Mouse (Mus musculus) midbrain, postnatal 0 days (tissue): ENCODE data around the gene Unc93a2. TPM values are rescaled to one million over a fixed set of nuclear protein-coding genes. Genes with fewer than 3 reads are reported as not detected.
"Not testable (repeated sequence)": the region's sequence is repeated elsewhere in the genome, so short reads cannot be mapped to it uniquely, and the experiment has no call there.

Experiments used
- ATAC-seq: fragments of 200-750 bp; cut with Nextera tagmentation; 2 replicates; pipeline ENCODE4 v1.8.0; 2017; ENCODE audit warnings: moderate number of reproducible peaks, mild to moderate bottlenecking, moderate TSS enrichment, moderate library complexity; ENCODE audit not compliant: low FRiP score
- DNase-seq: peaks from one replicate; pipeline ENCODE4 v3.0.0-alpha.2; 2015; ENCODE audit warnings: low spot score
- H3K27ac ChIP-seq: fragments of 300-500 bp; sonication (generic); 2 replicates; pipeline ENCODE4 v1.5.1; 2014; ENCODE audit warnings: low read depth, mild to moderate bottlenecking, low read length, mixed read lengths
- H3K27me3 ChIP-seq: fragments of 300-500 bp; sonication (generic); 2 replicates; pipeline ENCODE4 v1.6.1; 2014; ENCODE audit warnings: low read length, control low read depth, mixed read lengths; ENCODE audit not compliant: insufficient read depth
- H3K36me3 ChIP-seq: fragments of 300-500 bp; sonication (generic); 2 replicates; pipeline ENCODE4 v1.6.1; 2014; ENCODE audit warnings: low read length, control low read depth, mixed read lengths; ENCODE audit not compliant: insufficient read depth
- H3K4me1 ChIP-seq: fragments of 300-500 bp; sonication (generic); 2 replicates; pipeline ENCODE4 v1.6.1; 2014; ENCODE audit warnings: mild to moderate bottlenecking, control low read depth, antibody characterized with exemption, low read length, mixed read lengths; ENCODE audit not compliant: insufficient read depth
- H3K4me2 ChIP-seq: fragments of 300-500 bp; sonication (generic); 2 replicates; pipeline ENCODE4 v1.6.1; 2014; ENCODE audit warnings: low read depth, mild to moderate bottlenecking, low read length, mixed read lengths; ENCODE audit not compliant: poor library complexity, severe bottlenecking
- H3K4me3 ChIP-seq: fragments of 300-500 bp; sonication (generic); 2 replicates; pipeline ENCODE4 v1.5.1; 2014; ENCODE audit warnings: low read depth, mild to moderate bottlenecking, low read length, moderate library complexity
- H3K9ac ChIP-seq: fragments of 300-500 bp; sonication (generic); replicated peaks from 2 replicates; pipeline ENCODE4 v1.6.1; 2014; ENCODE audit warnings: mild to moderate bottlenecking, low read length, moderate library complexity, mixed read lengths; ENCODE audit not compliant: poor library complexity, severe bottlenecking
- H3K9me3 ChIP-seq: fragments of 300-500 bp; sonication (generic); 2 replicates; pipeline ENCODE4 v1.6.1; 2016; ENCODE audit warnings: low read length, control low read depth
- WGBS: fragments of 180-500 bp; shearing (Covaris S2); extraction: QIAGEN DNeasy Blood & Tissue Kit; methylation state at CpG from one replicate; pipeline ENCODE4 v1.1.7; 2014; 5-methylcytosine and 5-hydroxymethylcytosine counted together
- polyA plus RNA-seq: library from polyadenylated mRNA; unstranded; fragments of >200 nt; fragmentation: Nextera tagmentation; extraction: Ambion mirVana; gene quantifications from 2 replicates; pipeline ENCODE4 v1.2.1, GENCODE M21; 2015
- total RNA-seq: library from RNA; depleted of rRNA; stranded (reverse); fragments of >200 nt; gene quantifications from 2 replicates; pipeline ENCODE4 v1.2.3, GENCODE M21; 2014; rRNA removed

Unc93a2 gene
- total and polyA plus RNA-seq, 2 experiments from 2014 or later, result 0.05 TPM; not detected in 1

- not testable (repeated sequence) for H3K4me2 ChIP-seq, H3K9me3 ChIP-seq, H3K36me3 ChIP-seq, H3K9ac ChIP-seq, DNase-seq, H3K4me1 ChIP-seq, ATAC-seq, H3K27ac ChIP-seq, H3K4me3 ChIP-seq, H3K27me3 ChIP-seq
- 92% methylated on average over 6 of the region's 6 CpGs for WGBS
Measured at GRCm38 (mm10) chr17:7319789-7320188, 65.5 kb downstream of the Unc93a2 start.

- H3K27me3 ChIP-seq, H3K4me1 ChIP-seq, H3K4me3 ChIP-seq, H3K9ac ChIP-seq, H3K36me3 ChIP-seq, H3K4me2 ChIP-seq, H3K9me3 ChIP-seq, DNase-seq, ATAC-seq, H3K27ac ChIP-seq: not testable (repeated sequence)
- WGBS, result 89% methylated on average over 6 of the region's 8 CpGs
Measured at GRCm38 (mm10) chr17:7315693-7316382, 69.4 kb downstream of the Unc93a2 start.

Other genes starting within 250 kb of the Unc93a2 start
- 33.2 and 34.2 TPM in 2 replicates for gene Rps6ka2, start 215.3 kb downstream of the Unc93a2 start, total RNA-seq
- gene Rps6ka2, start 215.3 kb downstream of the Unc93a2 start, polyA plus RNA-seq, result 14.7 and 16.8 TPM in 2 replicates
- not detected in 2 replicates for gene Tcp10a, start 60.8 kb downstream of the Unc93a2 start, total RNA-seq
- 0.11 TPM in 1 of 2 replicates, not detected in the other for gene Tcp10a, start 60.8 kb downstream of the Unc93a2 start, polyA plus RNA-seq
- not detected in 2 replicates for gene Ttll2, start 32.8 kb downstream of the Unc93a2 start, total RNA-seq
- not detected in 2 replicates for gene Ttll2, start 32.8 kb downstream of the Unc93a2 start, polyA plus RNA-seq
- gene Gm49630, start 13.5 kb downstream of the Unc93a2 start, total RNA-seq, result not detected in 2 replicates
- not detected in 2 replicates for gene Gm49630, start 13.5 kb downstream of the Unc93a2 start, polyA plus RNA-seq